Mouse (Mus musculus): ENCODE results near the gene 2310011J03Rik.

GRCm38 (mm10) chr10:80296824-80297223, 23.5 kb downstream of the 2310011J03Rik start:
- TF ChIP-seq CTCF (IDR thresholded peaks at IDR 0.05; ENCODE audit: low read depth) (no peak), EP300 (IDR thresholded peaks at IDR 0.05; ENCODE audit: low read depth) (no peak)
